Mouse (Mus musculus): ENCODE results near the gene Hist2h2ab. TPM values are rescaled to one million over a fixed set of nuclear protein-coding genes. Genes with fewer than 3 reads are reported as not detected.
"Not testable (repeated sequence)": the region's sequence is repeated elsewhere in the genome, so short reads cannot be mapped to it uniquely, and the experiment has no call there.

Hist2h2ab gene
- polyA plus RNA-seq, 1 experiment from 2014 or later = 0.46 TPM

DNA sequence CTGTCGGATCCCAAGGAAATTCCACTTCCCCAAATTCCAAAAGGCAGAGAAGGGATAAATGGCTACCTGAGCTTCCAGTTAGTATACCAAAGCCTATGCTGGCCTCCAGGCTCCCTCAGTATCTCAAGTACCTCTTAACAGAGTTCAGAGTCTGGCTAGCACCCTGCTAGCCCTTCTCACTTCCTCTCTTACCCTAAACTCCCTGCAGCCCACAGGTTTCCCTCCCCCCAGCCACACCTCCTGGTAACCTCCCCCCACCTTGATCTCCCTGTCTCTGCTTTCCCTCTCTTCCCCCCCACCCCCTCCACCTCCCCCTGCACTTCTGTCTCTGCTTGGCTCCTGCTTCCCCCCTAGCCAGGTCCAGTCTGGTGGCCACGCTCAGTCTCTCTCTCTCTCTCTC, 19.9 kb upstream of the Hist2h2ab start:
- peaks cover 4% of the 10 kb centered on the region for H3K36me3 ChIP-seq
- H3K4me3 ChIP-seq = no peak overlapping the region
- no peaks in the 10 kb centered on the region for H3K27me3 ChIP-seq
- 70% methylated on average over 2 of the region's 2 CpGs for WGBS
- peaks cover 17% of the 10 kb centered on the region for H3K4me1 ChIP-seq
- no peak overlapping the region for H3K27ac ChIP-seq (replicated peaks)
- no peak overlapping the region for H3K9ac ChIP-seq (replicated peaks)
- no peak overlapping the region for H3K4me2 ChIP-seq (replicated peaks)
- ATAC-seq (replicated peaks) = no peak
- no peaks in the 10 kb centered on the region for H3K9me3 ChIP-seq

DNA sequence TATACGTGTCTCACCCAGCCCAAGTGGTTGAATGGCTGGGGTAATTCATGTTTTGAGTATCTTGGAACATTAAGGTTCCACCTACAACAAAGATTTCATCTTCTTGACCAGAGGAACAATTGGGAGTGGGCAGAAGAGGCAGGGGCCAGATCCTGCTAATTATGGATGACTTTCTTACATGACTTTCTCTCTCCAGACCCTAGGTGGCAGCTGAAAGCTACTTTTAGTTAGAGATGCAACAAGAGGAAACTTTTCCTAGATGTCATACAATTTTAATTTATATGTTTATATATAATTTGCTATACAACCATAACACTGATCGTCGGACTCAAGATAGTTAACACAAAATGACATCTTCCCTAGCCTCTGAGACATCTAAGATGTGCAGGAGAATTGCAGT, 11.8 kb upstream of the Hist2h2ab start:
- Histone ChIP-seq H3K4me2 (replicated peaks) (no peak overlapping the region), H3K9me3 (no peaks in the 10 kb centered on the region), H3K27me3 (0 out of 2 replicates have a peak, but pooled peaks cover 2% of the 10 kb centered on the region), H3K27ac (replicated peaks) (no peak overlapping the region), H3K36me3 (no peaks in the 10 kb centered on the region), H3K4me3 (no peak overlapping the region), H3K9ac (replicated peaks) (no peak overlapping the region), H3K4me1 (no peaks in the 10 kb centered on the region)
- no peak for ATAC-seq (replicated peaks)
- WGBS = 85% methylated on average over 3 of the region's 3 CpGs

DNA sequence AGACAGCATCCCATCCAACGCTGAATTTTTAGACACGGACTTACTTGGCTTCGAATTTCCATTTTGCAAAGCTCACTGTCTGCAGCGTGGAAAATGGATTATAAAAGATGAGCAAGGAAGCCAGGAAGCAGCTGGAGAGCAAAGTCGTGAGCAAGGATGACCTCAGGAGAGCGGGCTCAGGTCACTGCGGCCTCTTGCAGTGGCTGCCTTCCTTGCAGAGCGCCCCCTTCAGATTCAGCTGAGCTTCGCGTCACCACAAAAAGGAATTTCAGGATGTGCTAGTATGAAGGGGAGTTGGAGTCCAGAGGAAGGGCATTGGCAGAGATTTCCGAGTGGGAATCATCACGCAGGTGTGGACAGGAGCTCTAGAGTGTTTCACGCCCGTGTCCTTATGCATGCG, 10.4 kb upstream of the Hist2h2ab start:
- Histone ChIP-seq H3K4me2 (replicated peaks) (no peak overlapping the region), H3K4me1 (no peaks in the 10 kb centered on the region), H3K27ac (replicated peaks) (no peak overlapping the region), H3K9me3 (no peaks in the 10 kb centered on the region), H3K27me3 (0 out of 2 replicates have a peak, but pooled peaks cover 2% of the 10 kb centered on the region), H3K9ac (replicated peaks) (no peak overlapping the region), H3K36me3 (no peaks in the 10 kb centered on the region), H3K4me3 (no peak overlapping the region)
- 28% methylated on average over 15 of the region's 15 CpGs for WGBS
- no peak for ATAC-seq (replicated peaks)

DNA sequence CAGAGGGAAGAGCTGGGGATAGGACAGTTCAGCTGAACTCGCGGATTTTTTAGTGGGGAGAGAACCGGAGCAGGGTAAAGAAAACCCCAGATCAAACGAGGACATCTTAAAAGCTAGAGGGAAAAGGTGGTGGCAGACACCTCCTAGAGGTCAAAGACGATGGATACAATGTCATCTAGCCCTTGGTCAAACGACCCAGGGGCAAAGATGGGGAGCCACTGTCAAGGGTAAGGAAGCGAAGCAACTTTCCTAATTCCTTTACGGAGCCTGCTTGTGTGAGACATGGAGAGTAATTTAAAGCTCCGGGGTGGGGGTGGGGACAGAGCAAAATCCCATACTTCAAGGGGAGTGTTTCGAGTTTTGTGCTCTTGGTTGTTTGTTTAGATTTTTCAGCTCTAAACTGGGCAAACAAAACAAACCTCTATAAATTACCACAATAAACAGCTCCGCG, 449 bp upstream of the Hist2h2ab start:
- H3K4me2 ChIP-seq (replicated peaks) = peak overlapping the region; percentile 89
- H3K36me3 ChIP-seq = no peaks in the 10 kb centered on the region
- peak overlapping the region; percentile 48 for H3K4me3 ChIP-seq
- no peaks in the 10 kb centered on the region for H3K9me3 ChIP-seq
- peak; percentile 30 for ATAC-seq (replicated peaks)
- 0% methylated on average over 12 of the region's 12 CpGs for WGBS
- H3K9ac ChIP-seq (replicated peaks) = peak overlapping the region; percentile 62
- H3K27me3 ChIP-seq = no peaks in the 10 kb centered on the region
- H3K4me1 ChIP-seq = peaks cover 41% of the 10 kb centered on the region
- H3K27ac ChIP-seq (replicated peaks) = peak overlapping the region; percentile 98

DNA sequence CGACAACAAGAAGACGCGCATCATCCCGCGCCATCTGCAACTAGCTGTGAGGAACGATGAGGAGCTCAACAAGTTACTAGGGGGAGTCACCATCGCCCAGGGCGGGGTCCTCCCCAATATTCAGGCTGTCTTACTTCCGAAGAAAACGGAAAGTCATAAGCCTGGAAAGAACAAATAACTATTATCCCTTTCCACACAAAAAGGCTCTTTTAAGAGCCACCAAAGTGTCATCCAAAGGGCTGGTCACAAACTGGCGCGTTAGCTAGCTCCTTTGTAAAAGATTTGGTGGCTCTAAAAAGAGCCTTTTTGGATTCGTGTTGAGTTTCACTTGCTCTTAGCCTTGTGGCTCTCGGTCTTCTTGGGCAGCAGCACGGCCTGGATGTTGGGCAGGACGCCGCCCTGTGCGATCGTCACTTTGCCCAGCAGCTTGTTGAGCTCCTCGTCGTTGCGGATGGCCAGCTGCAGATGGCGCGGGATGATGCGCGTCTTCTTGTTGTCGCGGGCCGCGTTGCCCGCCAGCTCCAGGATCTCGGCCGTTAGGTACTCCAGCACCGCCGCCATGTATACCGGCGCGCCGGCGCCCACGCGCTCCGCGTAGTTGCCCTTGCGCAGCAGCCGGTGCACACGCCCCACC, 583 bp downstream of the Hist2h2ab start:
- not testable (repeated sequence) for H3K36me3 ChIP-seq; H3K9me3 ChIP-seq; ATAC-seq (replicated peaks); H3K27me3 ChIP-seq
- peaks cover 43% of the 10 kb centered on the region for H3K4me1 ChIP-seq
- H3K9ac ChIP-seq (replicated peaks) = peak overlapping the region; percentile 67
- peak overlapping the region; percentile 98 for H3K27ac ChIP-seq (replicated peaks)
- under 1% methylated on average over 37 of the region's 47 CpGs for WGBS
- peak overlapping the region; percentile 89 for H3K4me2 ChIP-seq (replicated peaks)
- H3K4me3 ChIP-seq = peak overlapping the region; percentile 48

DNA sequence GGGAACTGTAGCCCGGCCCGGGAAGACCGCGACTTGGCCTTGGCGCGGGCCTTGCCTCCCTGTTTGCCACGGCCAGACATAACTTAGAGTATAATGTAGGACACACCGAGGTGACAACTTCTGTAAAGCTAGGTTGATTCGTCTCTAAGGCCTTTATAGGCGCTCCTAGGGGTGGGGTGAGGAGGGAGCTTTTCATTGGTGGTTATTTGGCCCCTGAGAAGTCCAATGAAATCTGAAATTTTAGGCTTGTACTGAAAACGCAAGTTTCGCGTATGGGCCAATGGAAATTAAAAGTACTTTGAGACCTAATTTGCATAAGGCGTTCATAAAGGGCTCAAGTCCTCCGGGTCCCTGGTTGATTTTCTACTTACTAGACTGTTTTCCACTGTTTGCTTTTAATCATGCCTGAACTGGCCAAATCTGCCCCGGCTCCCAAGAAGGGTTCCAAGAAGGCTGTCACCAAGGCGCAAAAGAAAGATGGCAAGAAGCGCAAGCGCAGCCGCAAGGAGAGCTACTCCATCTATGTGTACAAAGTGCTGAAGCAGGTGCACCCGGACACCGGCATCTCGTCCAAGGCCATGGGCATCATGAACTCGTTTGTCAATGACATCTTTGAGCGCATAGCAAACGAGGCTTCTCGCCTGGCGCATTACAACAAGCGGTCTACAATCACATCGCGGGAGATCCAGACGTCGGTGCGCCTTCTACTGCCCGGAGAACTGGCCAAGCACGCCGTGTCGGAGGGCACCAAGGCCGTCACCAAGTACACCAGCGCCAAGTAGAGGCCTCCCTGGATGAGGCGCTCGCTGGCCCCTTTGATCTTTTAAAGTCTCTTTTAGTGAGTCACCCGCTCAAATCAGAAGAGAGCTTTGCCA, 1.3 kb downstream of the Hist2h2ab start, which contains the start of the genes Hist2h2ac and Hist2h2be:
TSS of gene Hist2h2ac (minus strand) at position 116 of the 875 bp plus-strand sequence.
TSS of gene Hist2h2be (plus strand) at position 355 of the 875 bp plus-strand sequence.
- no peaks in the 10 kb centered on the region for H3K9me3 ChIP-seq
- H3K27me3 ChIP-seq = no peaks in the 10 kb centered on the region
- peak within 1 kb of the TSS; percentile 67 for H3K9ac ChIP-seq (replicated peaks)
- H3K4me2 ChIP-seq (replicated peaks) = peak within 1 kb of the TSS; percentile 89
- H3K36me3 ChIP-seq = no peaks in the 10 kb centered on the region
- H3K27ac ChIP-seq (replicated peaks) = peak within 1 kb of the TSS; percentile 98
- ATAC-seq (replicated peaks) = peak; percentile 90
- H3K4me3 ChIP-seq = peak within 1 kb of the TSS; percentile 48
- H3K4me1 ChIP-seq = peaks cover 50% of the 10 kb centered on the region
- WGBS = under 1% methylated on average over 43 of the region's 43 CpGs

DNA sequence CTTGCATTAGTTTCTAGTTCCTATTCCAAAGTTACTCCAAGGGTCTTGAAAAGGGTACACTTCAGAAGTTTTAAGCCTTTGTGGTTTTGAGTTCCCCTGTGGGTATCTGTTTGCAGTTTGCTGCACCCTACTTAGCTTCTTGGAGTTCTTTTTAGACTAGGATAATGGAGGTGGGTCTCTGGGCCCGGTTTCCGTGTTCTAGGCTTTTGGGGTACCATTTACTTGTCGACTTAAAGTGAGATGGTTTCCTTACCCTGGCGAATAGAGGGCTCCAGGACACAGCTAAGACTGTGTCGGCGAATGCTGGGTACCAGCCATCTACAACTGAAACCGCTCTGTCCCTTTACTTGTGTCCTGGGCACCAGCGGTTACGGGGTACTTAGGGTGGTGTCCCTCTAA, 2.0 kb downstream of the Hist2h2ab start:
- Histone ChIP-seq H3K4me2 (replicated peaks) (peak overlapping the region; percentile 89), H3K27ac (replicated peaks) (peak overlapping the region; percentile 98), H3K27me3 (no peaks in the 10 kb centered on the region), H3K36me3 (no peaks in the 10 kb centered on the region), H3K4me3 (peak overlapping the region; percentile 48), H3K4me1 (peaks cover 50% of the 10 kb centered on the region), H3K9ac (replicated peaks) (peak overlapping the region; percentile 67), H3K9me3 (no peaks in the 10 kb centered on the region)
- 5% methylated on average over 9 of the region's 9 CpGs for WGBS
- no peak for ATAC-seq (replicated peaks)

DNA sequence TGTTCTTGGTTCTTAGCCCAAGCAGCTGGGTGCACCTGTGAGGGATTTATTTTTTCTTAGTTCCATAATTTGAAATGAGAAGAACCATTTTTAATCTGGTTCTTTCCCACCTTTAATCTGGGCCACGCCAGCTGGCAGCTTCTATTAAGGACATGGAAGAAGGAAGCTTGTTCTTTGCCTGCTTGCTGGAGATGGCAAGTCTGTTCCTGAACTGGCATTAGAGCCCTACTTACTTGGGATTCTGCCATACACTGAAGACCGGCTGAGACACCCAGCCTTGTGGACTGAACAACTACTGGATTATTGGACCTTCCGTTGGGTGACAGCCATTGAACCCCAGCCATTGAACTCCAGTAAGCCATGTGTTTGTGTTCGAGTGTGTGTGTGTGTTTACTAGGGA, 3.1 kb downstream of the Hist2h2ab start:
- no peaks in the 10 kb centered on the region for H3K27me3 ChIP-seq
- WGBS = 77% methylated on average over 4 of the region's 4 CpGs
- H3K4me3 ChIP-seq = no peak overlapping the region
- H3K4me2 ChIP-seq (replicated peaks) = peak overlapping the region; percentile 89; the same call in 1 of the 2 replicates
- H3K4me1 ChIP-seq = peaks cover 50% of the 10 kb centered on the region
- no peaks in the 10 kb centered on the region for H3K36me3 ChIP-seq
- H3K9ac ChIP-seq (replicated peaks) = no peak overlapping the region
- no peak overlapping the region for H3K27ac ChIP-seq (replicated peaks)
- H3K9me3 ChIP-seq = no peaks in the 10 kb centered on the region
- no peak for ATAC-seq (replicated peaks)

DNA sequence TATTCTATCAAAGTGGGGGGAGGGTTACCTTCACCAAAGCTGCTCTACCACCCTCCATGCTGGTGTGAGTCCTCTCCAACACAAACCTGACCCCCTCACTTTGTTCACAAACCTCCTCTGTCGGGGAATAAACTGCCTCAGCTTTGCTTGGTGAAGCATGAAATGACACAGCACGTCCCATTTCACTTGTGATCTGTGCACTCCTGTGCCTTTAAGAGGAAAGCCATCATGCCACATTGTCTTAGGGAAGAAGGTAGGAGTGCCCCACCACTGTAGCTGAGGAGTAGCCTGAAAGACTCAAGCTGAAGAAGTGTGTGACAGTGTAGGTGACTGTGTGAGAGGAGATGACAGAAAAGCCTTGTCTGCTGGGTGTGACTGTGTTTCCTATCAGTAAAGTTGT, 5.8 kb downstream of the Hist2h2ab start:
- H3K36me3 ChIP-seq = no peaks in the 10 kb centered on the region
- H3K4me1 ChIP-seq = peaks cover 41% of the 10 kb centered on the region
- WGBS = 15% methylated on average over 2 of the region's 2 CpGs
- no peak for ATAC-seq (replicated peaks)
- no peaks in the 10 kb centered on the region for H3K27me3 ChIP-seq
- no peak overlapping the region for H3K4me3 ChIP-seq
- no peak overlapping the region for H3K4me2 ChIP-seq (replicated peaks)
- H3K27ac ChIP-seq (replicated peaks) = no peak overlapping the region
- no peaks in the 10 kb centered on the region for H3K9me3 ChIP-seq
- H3K9ac ChIP-seq (replicated peaks) = no peak overlapping the region

DNA sequence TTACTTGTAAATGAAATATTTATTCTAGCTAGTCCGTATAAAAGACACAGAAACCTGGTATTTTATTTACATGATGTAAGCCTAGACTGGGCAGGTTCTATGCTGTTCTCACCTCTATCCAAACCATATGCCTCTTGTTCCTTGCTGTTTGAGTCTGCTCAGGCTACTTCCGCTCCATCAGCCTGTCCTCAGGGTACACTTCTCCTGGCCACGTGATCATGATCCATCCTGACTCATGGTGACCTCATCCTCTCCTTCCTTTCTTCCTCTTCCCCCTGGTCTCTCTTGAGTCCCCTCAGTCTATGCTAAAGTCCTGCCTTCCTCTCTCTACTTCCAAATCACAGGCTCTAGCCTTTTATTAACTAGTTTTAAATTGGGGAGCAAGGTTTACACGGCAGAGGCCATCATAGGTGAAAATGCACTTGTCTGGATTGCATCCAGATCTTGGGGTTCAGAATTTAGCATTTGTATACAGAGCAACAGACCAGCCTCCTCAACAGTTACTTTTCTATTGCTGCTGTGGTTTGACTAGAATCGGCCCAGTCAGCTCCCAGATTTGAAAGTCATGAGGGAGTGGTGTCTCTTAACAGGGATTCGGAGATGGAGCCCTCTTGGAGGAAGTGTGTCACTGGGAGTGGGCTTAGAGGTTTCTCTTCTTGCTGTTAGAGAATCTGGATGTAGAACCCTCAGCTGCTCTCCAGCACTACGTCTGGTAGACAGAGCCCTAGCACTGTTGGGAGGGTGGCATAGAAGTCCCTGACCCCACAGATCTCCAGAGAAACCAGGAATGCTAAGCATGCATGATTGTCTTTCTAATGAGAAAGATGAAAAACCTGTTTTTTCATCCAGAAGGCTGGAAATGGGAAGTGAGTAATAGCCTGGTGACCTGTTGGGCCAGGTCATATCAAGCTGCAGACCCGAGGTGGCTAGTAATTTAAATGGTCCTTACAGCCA, 7.3 kb downstream of the Hist2h2ab start:
- Histone ChIP-seq H3K4me3 (no peak overlapping the region), H3K4me2 (replicated peaks) (no peak overlapping the region), H3K27ac (replicated peaks) (no peak overlapping the region), H3K4me1 (peaks cover 30% of the 10 kb centered on the region), H3K27me3 (no peaks in the 10 kb centered on the region), H3K36me3 (no peaks in the 10 kb centered on the region), H3K9me3 (no peaks in the 10 kb centered on the region), H3K9ac (replicated peaks) (no peak overlapping the region)
- 71% methylated on average over 8 of the region's 8 CpGs for WGBS
- no peak for ATAC-seq (replicated peaks)

DNA sequence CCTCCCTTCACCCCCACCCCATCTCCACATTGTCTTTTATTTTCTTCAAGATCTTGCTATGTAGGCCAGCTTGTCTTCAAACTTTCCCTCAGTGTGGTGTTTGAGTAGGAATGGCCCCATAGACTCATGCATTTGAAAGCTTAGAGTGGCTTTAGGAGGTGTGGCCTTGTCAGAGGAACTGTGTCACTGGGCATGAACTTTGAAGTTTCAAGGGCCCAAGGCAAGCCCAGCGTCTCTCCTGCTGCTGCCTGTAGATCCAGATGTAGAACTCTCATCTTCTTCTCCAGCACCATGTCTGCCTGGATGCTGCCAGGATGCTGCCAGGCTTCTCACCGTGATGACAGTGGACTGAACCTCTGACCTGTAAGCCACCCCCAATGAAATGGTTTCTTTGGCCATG, 9.2 kb downstream of the Hist2h2ab start:
- no peaks in the 10 kb centered on the region for H3K36me3 ChIP-seq
- H3K4me1 ChIP-seq = peaks cover 13% of the 10 kb centered on the region
- H3K4me3 ChIP-seq = no peak overlapping the region
- no peak for ATAC-seq (replicated peaks)
- H3K4me2 ChIP-seq (replicated peaks) = no peak overlapping the region
- no peak overlapping the region for H3K27ac ChIP-seq (replicated peaks)
- no peak overlapping the region for H3K9ac ChIP-seq (replicated peaks)
- 72% methylated on average over 2 of the region's 2 CpGs for WGBS
- H3K27me3 ChIP-seq = no peaks in the 10 kb centered on the region
- no peaks in the 10 kb centered on the region for H3K9me3 ChIP-seq

Data from forebrain, embryonic 15.5 days (tissue).